Mouse (Mus musculus) lung, adult 2 months (tissue): ENCODE measurements around the gene Sdsl.

Experiments used
- CTCF ChIP-seq: fragments of 200-500 bp; IDR thresholded peaks from 2 replicates; pipeline ENCODE4 v1.5.1; 2011; ENCODE audit warnings: mild to moderate bottlenecking, low read length, control low read depth; ENCODE audit not compliant: insufficient read depth
- POLR2A ChIP-seq: fragments of 200-500 bp; IDR thresholded peaks from 2 replicates; pipeline ENCODE4 v1.6.1; 2011; ENCODE audit warnings: low read depth, mild to moderate bottlenecking, control low read depth, low read length, borderline replicate concordance; ENCODE audit errors: extremely low read depth

DNA sequence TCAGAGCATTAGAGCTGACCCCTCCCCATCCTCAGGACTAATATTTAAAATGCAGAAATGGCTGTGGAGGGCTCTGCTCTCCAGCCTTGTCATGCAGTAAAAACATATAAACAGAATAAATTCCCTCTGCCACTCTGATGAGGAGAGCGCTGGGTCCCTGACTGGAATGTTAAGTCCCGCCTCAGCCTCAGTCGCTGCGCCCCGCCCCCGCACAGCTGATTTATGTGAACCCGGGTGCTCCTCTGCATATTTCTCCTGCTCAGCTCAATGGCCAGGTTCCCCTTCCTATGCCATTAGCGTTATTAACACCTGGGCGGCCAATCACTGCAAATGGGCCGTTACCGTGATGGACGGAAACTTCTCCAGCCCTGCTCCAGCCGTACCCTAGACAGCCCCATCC is 25.3 kb downstream of the Sdsl start:
- TF ChIP-seq CTCF, result no peak
- no peak for TF ChIP-seq POLR2A
